Mouse (Mus musculus) Patski (cell line): ENCODE measurements around the gene Cobll1. TPM values are rescaled to one million over a fixed set of nuclear protein-coding genes. Genes with fewer than 3 reads are reported as not detected.

ENCODE experiments used
- ATAC-seq: fragments of 100-300 bp; one replicate; pipeline ENCODE4 v1.8.0; 2021
- CTCF ChIA-PET: fragments of 350-600 bp; sonication (Branson Sonifier 250); formaldehyde crosslinking; loops from one replicate; lab custom pipeline; 2022; ENCODE audit warnings: inconsistent platforms; lab: Charles Lee
- POLR2A ChIA-PET: fragments of 350-600 bp; sonication (Branson Sonifier 250); formaldehyde crosslinking; loops from one replicate; lab custom pipeline; 2022; ENCODE audit warnings: antibody characterized with exemption, inconsistent platforms; lab: Charles Lee
- DNase-seq: peaks from one replicate; pipeline ENCODE4 v3.0.0-alpha.2; 2011; ENCODE audit warnings: low read depth, low spot score
- H3K27me3 ChIP-seq: fragments of 371-371 bp; one replicate; pipeline ENCODE4 v1.5.1; 2021
- CTCF ChIP-seq: fragments of 100-300 bp; IDR thresholded peaks from one replicate; pipeline ENCODE4 v1.5.1; 2021
- in situ Hi-C: fragments of 300-500 bp; cut with MboI; formaldehyde crosslinking; loops from 3 replicates; pipeline ENCODE4 v1.11.1; 2018; ENCODE audit warnings: low pct_unique_long_range_greater_than_20kb, mixed read lengths
- polyA plus RNA-seq: library from polyadenylated mRNA; unstranded; gene quantifications from one replicate; pipeline ENCODE4 v1.2.3, GENCODE M21; 2021

Gene Cobll1
- polyA plus RNA-seq, 1 experiment from 2014 or later, result 71.0 TPM

DNA sequence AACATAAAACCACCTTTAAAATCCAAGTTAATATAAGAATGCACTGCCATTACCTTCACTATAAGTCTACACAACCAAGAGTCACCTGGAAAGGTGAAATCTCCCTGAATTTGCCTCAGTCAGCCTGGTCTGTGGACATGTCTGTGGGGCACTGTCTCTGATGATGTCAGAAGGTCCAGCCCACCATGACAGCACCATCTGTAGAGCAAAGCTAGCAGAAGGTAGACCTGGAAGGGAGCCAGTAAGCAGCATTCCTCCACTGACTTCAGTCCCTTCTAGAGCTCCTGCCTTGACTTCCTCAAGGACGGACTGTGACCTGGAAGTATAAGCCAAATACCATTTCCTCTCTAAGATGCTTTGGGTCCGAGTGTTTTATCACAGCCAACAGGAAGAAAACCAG lies 17.6 kb downstream of the Cobll1 start:
- ChIA-PET CTCF (no interaction called here), POLR2A (no interaction called here)
- no peak for ATAC-seq
- no peaks in the 10 kb centered on the region for H3K27me3 ChIP-seq
- TF ChIP-seq CTCF, result no peak
- DNase-seq, result no peak
- in situ Hi-C loops, result no loop called here

DNA sequence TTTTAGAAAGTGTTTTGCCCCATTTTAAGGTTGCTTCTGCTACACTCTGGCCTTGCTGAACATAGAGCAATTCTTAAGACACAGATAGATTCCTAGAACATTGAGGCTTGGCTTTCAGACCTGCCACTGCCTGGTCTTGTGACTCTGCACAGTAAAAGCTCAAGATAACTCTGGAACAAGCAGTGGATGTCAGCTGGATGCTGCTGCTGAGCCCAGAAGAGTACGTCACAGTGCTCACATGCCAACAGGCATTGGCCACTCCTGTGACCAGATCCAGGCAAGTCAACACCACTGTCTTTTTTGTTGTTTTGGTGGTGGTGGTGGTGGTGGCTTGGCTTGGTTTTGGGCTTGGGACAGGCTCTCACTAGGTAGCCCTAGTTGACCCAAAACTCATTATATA lies 18.6 kb downstream of the Cobll1 start:
- DNase-seq (no peak), ATAC-seq (no peak)
- H3K27me3 ChIP-seq, result no peaks in the 10 kb centered on the region
- no peak for TF ChIP-seq CTCF
- in situ Hi-C loops, result no loop called here
- ChIA-PET POLR2A (interaction anchor here (0.7 kb wide), 1 partner anchor 16 kb away, joined by 7 read pairs; no protein-coding TSS in a partner anchor), CTCF (no interaction called here)

DNA sequence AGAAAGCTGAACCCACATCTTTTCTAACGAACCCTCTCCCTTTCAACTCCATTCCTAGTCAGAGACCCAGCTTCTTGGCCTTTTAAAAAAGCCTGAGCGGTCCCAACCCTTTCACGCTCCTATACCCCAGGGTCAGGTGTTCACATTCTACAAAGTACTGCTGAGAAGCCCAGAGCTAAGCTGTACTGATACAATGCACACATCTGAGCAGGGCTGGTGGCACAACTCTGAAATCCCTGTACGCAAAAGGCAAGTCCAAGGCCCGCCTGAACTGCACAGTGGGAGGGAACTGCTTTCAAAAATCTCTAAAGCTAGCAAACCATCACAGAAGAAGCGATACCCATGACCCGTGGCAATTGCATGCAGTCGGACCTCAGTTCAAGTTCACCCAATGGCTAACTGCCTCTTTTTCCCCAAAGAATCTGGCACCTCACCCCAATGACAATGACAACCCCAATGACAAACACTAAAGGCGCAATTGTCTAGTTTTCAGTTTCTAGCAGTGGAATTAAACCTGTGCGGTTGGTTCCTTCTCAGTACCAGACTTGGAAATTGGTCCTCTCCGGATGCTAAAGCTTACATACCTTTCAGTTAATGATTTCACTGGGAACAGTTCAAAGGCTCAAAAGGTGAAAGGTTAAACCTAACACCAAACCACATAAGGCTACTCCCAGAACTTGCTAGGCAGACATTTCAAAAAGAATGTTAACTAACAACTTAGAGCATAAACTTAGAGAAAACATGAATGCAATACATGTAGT lies 19.6 kb downstream of the Cobll1 start:
- TF ChIP-seq CTCF, result no peak
- H3K27me3 ChIP-seq, result no peaks in the 10 kb centered on the region
- in situ Hi-C loops, result no loop called here
- DNase-seq (no peak), ATAC-seq (no peak)
- ChIA-PET CTCF (interaction anchor here (1.1 kb wide), 1 partner anchor 66 kb away, joined by 5 read pairs; no protein-coding TSS in a partner anchor), POLR2A (interaction anchor here (1.5 kb wide), 1 partner anchor 9 kb away, joined by 3 read pairs; no protein-coding TSS in a partner anchor)

DNA sequence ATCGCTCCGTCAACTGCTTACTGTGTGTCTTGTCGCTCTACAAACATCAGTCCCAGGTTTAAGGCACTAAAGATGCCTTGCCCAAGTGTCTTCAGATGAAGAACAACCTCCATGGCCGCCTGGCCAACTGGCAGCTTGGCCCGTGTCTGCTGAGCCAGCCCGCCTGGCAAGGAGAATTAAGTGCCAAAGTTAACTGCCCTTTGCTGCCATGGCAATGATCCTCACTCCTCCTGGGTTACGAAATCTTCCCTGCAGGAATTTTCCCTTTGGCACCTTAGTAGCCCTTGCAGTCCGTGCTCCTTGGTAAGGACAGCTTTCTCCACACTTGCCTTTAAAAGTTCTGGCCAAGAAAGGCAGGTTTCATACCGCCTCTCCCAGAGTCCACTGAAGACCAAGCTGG lies 20.9 kb downstream of the Cobll1 start:
- no peaks in the 10 kb centered on the region for H3K27me3 ChIP-seq
- ChIA-PET CTCF (interaction anchor here (0.9 to 1.2 kb wide), 2 partner anchors 10 to 18 kb away, joined by 5 to 6 read pairs; no protein-coding TSS in a partner anchor), POLR2A (interaction anchor here (1.5 kb wide), 1 partner anchor 10 kb away, joined by 3 read pairs; no protein-coding TSS in a partner anchor)
- DNase-seq, result peak; percentile 73
- TF ChIP-seq CTCF, result no peak
- in situ Hi-C loops, result no loop called here
- ATAC-seq, result peak; percentile 76

DNA sequence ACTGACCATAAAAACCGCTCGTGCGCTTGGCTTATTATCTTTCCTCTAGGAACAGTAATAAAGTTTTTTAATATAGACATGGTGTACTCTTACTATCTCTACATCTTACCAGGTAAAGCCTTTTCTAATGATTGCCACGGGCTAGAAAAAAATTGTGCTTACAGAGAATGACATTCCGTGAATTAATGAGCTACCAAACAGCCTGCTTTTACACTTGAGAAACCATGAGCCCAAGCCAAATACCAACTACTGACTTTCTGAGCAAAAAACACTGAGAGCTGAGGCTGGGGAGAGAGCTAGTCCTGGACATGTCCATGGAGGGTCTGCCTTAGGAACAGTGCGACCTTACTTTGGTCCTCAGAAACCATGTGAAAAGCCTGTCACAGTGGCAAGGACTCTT lies 21.5 kb downstream of the Cobll1 start:
- ChIA-PET CTCF (interaction anchor here (0.9 to 1.2 kb wide), 2 partner anchors 11 to 18 kb away, joined by 5 to 6 read pairs; no protein-coding TSS in a partner anchor), POLR2A (no interaction called here)
- ATAC-seq, result peak; percentile 57
- no peak for DNase-seq
- no peak for TF ChIP-seq CTCF
- H3K27me3 ChIP-seq, result no peaks in the 10 kb centered on the region
- in situ Hi-C loops, result no loop called here

DNA sequence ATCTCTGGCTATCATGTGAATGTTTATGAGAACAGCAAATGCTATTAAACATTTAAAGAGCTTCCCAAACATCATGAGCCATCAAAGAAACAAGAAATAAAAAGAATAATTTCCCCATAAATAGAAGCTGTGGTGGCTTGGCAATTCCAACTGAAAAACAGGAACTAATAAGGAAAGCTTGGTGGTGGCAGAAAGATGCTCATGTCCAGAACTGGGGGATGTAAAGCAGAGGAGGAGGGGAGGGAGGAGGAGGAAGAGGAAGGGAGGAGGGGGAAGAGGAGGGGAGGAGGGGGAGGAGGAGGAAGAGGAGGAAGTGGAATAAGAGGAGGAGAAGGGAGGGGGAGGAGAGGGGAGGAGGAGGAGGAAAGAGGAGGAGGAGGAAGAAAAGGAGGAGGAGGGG lies 23.0 kb downstream of the Cobll1 start:
- ATAC-seq, result no peak
- TF ChIP-seq CTCF, result no peak
- no peak for DNase-seq
- ChIA-PET POLR2A (no interaction called here), CTCF (interaction anchor here (1.1 to 1.3 kb wide), 3 partner anchors 17 to 20 kb away, joined by 3 to 4 read pairs (median 3); no protein-coding TSS in a partner anchor)
- in situ Hi-C loops, result no loop called here
- H3K27me3 ChIP-seq, result no peaks in the 10 kb centered on the region

DNA sequence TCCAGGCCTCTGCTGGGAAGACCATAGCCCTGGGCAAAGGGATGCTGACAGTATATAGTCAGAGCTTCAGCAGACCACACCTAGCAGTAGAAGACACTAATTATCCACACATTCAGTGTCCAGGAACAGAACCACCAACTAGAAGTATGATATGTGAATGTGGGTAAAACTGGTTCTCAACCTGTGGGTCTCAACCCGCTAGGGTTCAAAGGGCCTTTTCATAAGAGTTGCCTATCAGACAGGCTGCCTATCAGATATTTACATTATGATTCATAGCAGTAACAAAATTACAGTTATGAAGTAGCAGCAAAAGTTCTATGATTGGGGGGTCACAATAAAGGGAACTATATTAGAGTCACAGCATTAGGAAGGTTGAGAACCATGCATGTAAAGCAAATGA lies 24.6 kb downstream of the Cobll1 start:
- H3K27me3 ChIP-seq, result no peaks in the 10 kb centered on the region
- no peak for DNase-seq
- no peak for ATAC-seq
- ChIA-PET CTCF (interaction anchor here (0.8 to 1.3 kb wide), 3 partner anchors 16 to 71 kb away, joined by 3 read pairs; no protein-coding TSS in a partner anchor), POLR2A (no interaction called here)
- in situ Hi-C loops, result no loop called here
- no peak for TF ChIP-seq CTCF

DNA sequence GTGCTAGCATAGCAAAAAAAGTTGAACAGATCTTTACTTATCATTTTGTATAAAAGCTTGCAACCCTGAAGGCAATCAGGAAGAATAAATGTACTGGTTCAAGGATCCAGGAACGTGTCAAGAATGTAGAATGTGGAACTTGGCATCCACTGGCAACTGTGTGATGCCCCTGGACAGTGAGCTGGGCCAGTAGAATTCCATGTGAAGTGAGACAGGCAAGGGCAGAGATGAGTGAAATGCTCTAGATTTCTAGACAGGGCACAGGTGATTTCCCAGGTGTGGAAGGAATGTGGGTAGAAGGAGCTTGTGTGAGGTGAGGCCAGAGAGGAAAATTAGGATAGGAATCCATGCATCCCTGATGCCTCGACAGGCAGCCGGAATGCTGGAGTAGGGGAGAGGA lies 25.5 kb downstream of the Cobll1 start:
- H3K27me3 ChIP-seq, result no peaks in the 10 kb centered on the region
- in situ Hi-C loops, result no loop called here
- POLR2A ChIA-PET, result interaction anchor here (0.7 kb wide), 1 partner anchor 22 kb away, joined by 3 read pairs; no protein-coding TSS in a partner anchor

DNA sequence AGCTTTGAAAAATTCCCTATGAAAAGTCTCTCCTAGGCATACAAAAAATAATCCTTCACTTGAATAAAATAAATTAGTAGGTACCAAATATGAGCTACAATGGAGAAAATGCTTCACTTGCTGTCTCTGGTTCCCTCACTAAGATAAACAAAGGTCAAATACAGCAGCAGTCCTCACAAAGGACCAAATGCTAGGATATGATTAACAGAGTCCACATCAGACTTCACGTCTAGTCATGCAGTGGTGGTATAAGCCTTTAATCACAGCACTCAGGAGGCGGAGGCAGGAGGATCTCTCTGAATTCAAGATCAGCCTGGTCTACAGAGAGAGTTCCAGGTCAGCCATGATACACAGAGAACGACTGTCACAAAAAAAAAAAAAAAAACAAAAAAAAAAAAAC lies 27.6 kb downstream of the Cobll1 start:
- CTCF ChIA-PET, result interaction anchor here (1.0 to 2.1 kb wide), 2 partner anchors 11 to 24 kb away, joined by 3 to 5 read pairs; no protein-coding TSS in a partner anchor
- POLR2A ChIA-PET, result interaction anchor here (0.7 kb wide), 1 partner anchor 13 kb away, joined by 6 read pairs; no protein-coding TSS in a partner anchor
- TF ChIP-seq CTCF, result no peak
- DNase-seq, result no peak
- ATAC-seq, result no peak
- in situ Hi-C loops, result no loop called here
- no peaks in the 10 kb centered on the region for H3K27me3 ChIP-seq

More for the DNA sequence above, 25.5 kb downstream of the Cobll1 start:
- ATAC-seq (no peak), DNase-seq (no peak)
- CTCF ChIA-PET, result interaction anchor here (0.8 kb wide), 1 partner anchor 24 kb away, joined by 3 read pairs; no protein-coding TSS in a partner anchor
- no peak for TF ChIP-seq CTCF

DNA sequence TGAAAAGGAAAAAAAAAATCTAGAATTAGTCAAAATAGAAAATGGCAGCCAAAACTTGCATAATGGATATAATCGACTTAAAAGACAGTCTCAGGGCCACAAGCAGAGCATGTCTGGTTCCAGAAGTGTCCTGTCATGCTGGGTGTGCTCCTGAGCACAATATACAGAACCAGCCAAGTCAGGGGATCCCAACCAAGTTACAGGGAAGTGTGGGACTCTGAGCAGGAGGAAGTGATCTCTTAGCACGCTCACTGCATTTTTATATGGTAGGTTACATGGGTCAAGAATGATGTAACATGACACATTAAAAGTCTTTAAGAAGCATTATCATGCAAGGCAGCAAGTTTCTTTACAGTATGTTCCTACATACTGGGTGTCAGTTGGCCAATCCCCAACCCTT lies 31.5 kb downstream of the Cobll1 start:
- ATAC-seq (no peak), DNase-seq (no peak)
- CTCF ChIA-PET, result no interaction called here
- no peaks in the 10 kb centered on the region for H3K27me3 ChIP-seq
- no peak for TF ChIP-seq CTCF
- in situ Hi-C loops, result no loop called here
- POLR2A ChIA-PET, result no interaction called here

DNA sequence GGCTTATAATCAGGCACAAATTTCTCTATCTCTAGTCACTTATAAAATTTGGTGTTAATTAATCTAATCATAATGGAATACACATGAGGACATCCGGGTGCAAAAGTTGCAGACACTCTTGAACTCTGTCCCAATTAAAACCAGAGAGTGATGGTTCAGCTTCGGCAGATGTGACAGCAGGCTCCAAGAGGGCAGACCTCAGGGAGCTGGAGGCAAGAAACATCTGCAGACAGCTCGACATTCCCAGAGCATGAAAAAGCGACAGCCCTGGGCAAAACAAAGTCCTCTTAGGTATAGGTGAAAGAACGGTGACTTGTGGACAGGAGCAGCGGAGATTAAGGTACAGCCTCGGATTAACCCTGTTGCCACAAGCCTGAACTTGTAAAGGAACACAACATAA lies 35.5 kb downstream of the Cobll1 start:
- DNase-seq (no peak), ATAC-seq (no peak)
- POLR2A ChIA-PET, result no interaction called here
- no peak for TF ChIP-seq CTCF
- H3K27me3 ChIP-seq, result no peaks in the 10 kb centered on the region
- in situ Hi-C loops, result no loop called here
- CTCF ChIA-PET, result no interaction called here
